Comparison of ENCODE assay signal across 20 mouse cellular contexts in genomic region chr9:61553626-61554025, GRCm38 (mm10).
DNase-seq lines count a peak whose midpoint lies in the region; ATAC-seq and TF ChIP-seq lines count a peak whose summit lies in the region.
"Had no signal": no experiment of that assay in that cellular context is flagged by ENCODE, and none has a peak within 500 bp of the region (broad histone marks: within the 10 kb centered on the region; RNA-seq: fewer than 3 reads in every experiment).

No protein-coding gene starts in this region.

- H3K4me3 ChIP-seq in layer of hippocampus, adult 2 months: no peak overlapping the region
- no peak overlapping the region for H3K4me3 ChIP-seq in midbrain, postnatal 0 days (ENCODE audit: low read depth, low read length)
- no peak overlapping the region for H3K4me3 ChIP-seq in midbrain, embryonic 15.5 days
- H3K4me3 ChIP-seq in forebrain, embryonic 12.5 days (replicated peaks): no peak overlapping the region
- H3K4me3 ChIP-seq in stomach, postnatal 0 days (ENCODE audit: low read depth, low read length): no peak overlapping the region
- H3K4me3 ChIP-seq: hindbrain, embryonic 15.5 days; megakaryocyte, embryonic 14.5 days had no signal

- no peak overlapping the region for H3K4me2 ChIP-seq in midbrain, postnatal 0 days (ENCODE audit: low read depth, low read length, poor library complexity, severe bottlenecking)
- no peak overlapping the region for H3K4me2 ChIP-seq in midbrain, embryonic 15.5 days
- H3K4me2 ChIP-seq in forebrain, embryonic 12.5 days: no peak overlapping the region
- no peak overlapping the region for H3K4me2 ChIP-seq in stomach, postnatal 0 days (replicated peaks; ENCODE audit: low read depth)
- H3K4me2 ChIP-seq: heart, embryonic 11.5 days; hindbrain, embryonic 15.5 days had no signal

- H3K9ac ChIP-seq in midbrain, postnatal 0 days (replicated peaks; ENCODE audit: low read length, poor library complexity, severe bottlenecking): no peak overlapping the region
- H3K9ac ChIP-seq in midbrain, embryonic 15.5 days: no peak overlapping the region
- H3K9ac ChIP-seq in forebrain, embryonic 12.5 days: no peak overlapping the region
- no peak overlapping the region for H3K9ac ChIP-seq in stomach, postnatal 0 days (ENCODE audit: low read length)
- H3K9ac ChIP-seq: hindbrain, embryonic 15.5 days had no signal

- no peak for ATAC-seq in midbrain, postnatal 0 days (ENCODE audit: low FRiP score)
- no peak for ATAC-seq in midbrain, embryonic 15.5 days (replicated peaks)
- peak; percentile 42; the same call in 1 of the 2 replicates for ATAC-seq in forebrain, embryonic 12.5 days (ENCODE audit: low FRiP score)
- no peak for ATAC-seq in stomach, postnatal 0 days (ENCODE audit: low FRiP score, low TSS enrichment)
- no peak for ATAC-seq in megakaryocyte, adult 5-6 weeks (ENCODE audit: poor library complexity, severe bottlenecking)
- ATAC-seq: lung, postnatal 0 days had no signal

- 51% methylated on average over 5 of the region's 5 CpGs for WGBS in midbrain, postnatal 0 days
- 39% methylated on average over 5 of the region's 5 CpGs for WGBS in midbrain, embryonic 15.5 days
- 22% methylated on average over 5 of the region's 5 CpGs for WGBS in forebrain, embryonic 12.5 days
- WGBS in stomach, postnatal 0 days: 73% methylated on average over 5 of the region's 5 CpGs

- TF ChIP-seq EP300 in stomach, postnatal 0 days (optimal IDR thresholded peaks at IDR 0.05): no peak

- 0 out of 2 replicates have a peak, but pooled peaks have one; percentile 22 for TF ChIP-seq CTCF in layer of hippocampus, adult 2 months (conservative IDR thresholded peaks at IDR 0.05)
- peak; percentile 46 for TF ChIP-seq CTCF in midbrain, postnatal 0 days (IDR thresholded peaks at IDR 0.05)
- TF ChIP-seq CTCF in stomach, postnatal 0 days (IDR thresholded peaks at IDR 0.05; ENCODE audit: low read depth): 0 out of 2 replicates have a peak, but pooled peaks have one; percentile 3

- no peaks in the 10 kb centered on the region; the same call in 1 of the 2 replicates for H3K4me1 ChIP-seq in midbrain, postnatal 0 days (ENCODE audit: insufficient read depth, low read length)
- peaks cover 16% of the 10 kb centered on the region; the same call in 1 of the 2 replicates for H3K4me1 ChIP-seq in midbrain, embryonic 15.5 days
- H3K4me1 ChIP-seq in forebrain, embryonic 12.5 days: peaks cover 45% of the 10 kb centered on the region
- no peaks in the 10 kb centered on the region for H3K4me1 ChIP-seq in stomach, postnatal 0 days (replicated peaks; ENCODE audit: control insufficient read depth, insufficient read depth)
- H3K4me1 ChIP-seq: megakaryocyte, embryonic 14.5 days had no signal

- no peak for DNase-seq in layer of hippocampus, adult 2 months (ENCODE audit: low spot score in 2 of 2)
- DNase-seq in layer of hippocampus, postnatal 14 days (ENCODE audit: low spot score in 2 of 2): no peak
- DNase-seq in midbrain, postnatal 0 days (ENCODE audit: low spot score): peak; percentile 59
- DNase-seq in stomach, postnatal 0 days (ENCODE audit: low spot score): no peak
- DNase-seq in kidney, adult 18-20 months: no peak
- DNase-seq: adrenal gland, postnatal 36 days; cerebellum, adult 8-10 months; kidney, adult 11 months; kidney, postnatal 14 days; liver; spleen, adult 18-20 months; thymus, adult 18-20 months; thymus, postnatal 4 days had no signal

- no peaks in the 10 kb centered on the region for H3K9me3 ChIP-seq in midbrain, postnatal 0 days (ENCODE audit: low read length)
- H3K9me3 ChIP-seq in midbrain, embryonic 15.5 days: no peaks in the 10 kb centered on the region
- H3K9me3 ChIP-seq in forebrain, embryonic 12.5 days: no peaks in the 10 kb centered on the region
- H3K9me3 ChIP-seq in stomach, postnatal 0 days (ENCODE audit: control insufficient read depth, low read length): no peaks in the 10 kb centered on the region
- H3K9me3 ChIP-seq: hindbrain, embryonic 15.5 days; megakaryocyte, embryonic 14.5 days had no signal

- H3K27me3 ChIP-seq in midbrain, postnatal 0 days (ENCODE audit: insufficient read depth, low read length): no peaks in the 10 kb centered on the region
- 0 out of 2 replicates have a peak, but pooled peaks cover 2% of the 10 kb centered on the region for H3K27me3 ChIP-seq in midbrain, embryonic 15.5 days (replicated peaks)
- H3K27me3 ChIP-seq in forebrain, embryonic 12.5 days: peaks cover 4% of the 10 kb centered on the region; the same call in 1 of the 2 replicates
- no peaks in the 10 kb centered on the region for H3K27me3 ChIP-seq in stomach, postnatal 0 days (ENCODE audit: control insufficient read depth, insufficient read depth, low read length)

- no peaks in the 10 kb centered on the region for H3K36me3 ChIP-seq in midbrain, postnatal 0 days (ENCODE audit: insufficient read depth, low read length)
- no peaks in the 10 kb centered on the region for H3K36me3 ChIP-seq in midbrain, embryonic 15.5 days (replicated peaks)
- no peaks in the 10 kb centered on the region for H3K36me3 ChIP-seq in forebrain, embryonic 12.5 days (replicated peaks)
- H3K36me3 ChIP-seq in stomach, postnatal 0 days (ENCODE audit: control insufficient read depth, insufficient read depth, low read length): no peaks in the 10 kb centered on the region
- H3K36me3 ChIP-seq: hindbrain, embryonic 15.5 days had no signal

- peak overlapping the region; percentile 51 for H3K27ac ChIP-seq in layer of hippocampus, adult 2 months
- no peak overlapping the region for H3K27ac ChIP-seq in midbrain, postnatal 0 days (ENCODE audit: low read depth, low read length)
- H3K27ac ChIP-seq in midbrain, embryonic 15.5 days: no peak overlapping the region
- 0 out of 2 replicates have a peak overlapping the region, but pooled peaks have one; percentile 42 for H3K27ac ChIP-seq in forebrain, embryonic 12.5 days
- no peak overlapping the region for H3K27ac ChIP-seq in stomach, postnatal 0 days (replicated peaks)
- H3K27ac ChIP-seq: hindbrain, embryonic 15.5 days had no signal

Comparison
In these comparisons a context has a peak if more than half of its experiments do, and no peak if none do; other contexts are left out.
1. H3K27ac ChIP-seq: peak in layer of hippocampus, adult 2 months (single experiment) and forebrain, embryonic 12.5 days (single experiment); none in midbrain, postnatal 0 days (single experiment), midbrain, embryonic 15.5 days (single experiment) and stomach, postnatal 0 days (single experiment).
2. Peak in every context shown above with its lines, with median percentiles within 50 percentile points of each other: CTCF ChIP-seq.